Mouse (Mus musculus) cerebellum, adult 11 months (tissue): ENCODE measurements around the gene Lrrc38.

Experiments
- DNase-seq: peaks from one replicate; pipeline ENCODE4 v3.0.0; 2022

Lrrc38 gene

GRCm38 (mm10) chr4:143352301-143352700, 2.7 kb downstream of the Lrrc38 start:
- no peak for DNase-seq

- no peak for DNase-seq
Measured at GRCm38 (mm10) chr4:143361520-143361919, 12.0 kb downstream of the Lrrc38 start.

- no peak for DNase-seq
Measured at GRCm38 (mm10) chr4:143366415-143367041, 17.0 kb downstream of the Lrrc38 start.

- DNase-seq: no peak
Measured at GRCm38 (mm10) chr4:143379480-143379879, 29.9 kb downstream of the Lrrc38 start.

GRCm38 (mm10) chr4:143379931-143380715, 30.6 kb downstream of the Lrrc38 start:
- no peak for DNase-seq

GRCm38 (mm10) chr4:143380716-143381004, 31.1 kb downstream of the Lrrc38 start:
- peak; percentile 18 for DNase-seq

GRCm38 (mm10) chr4:143382163-143382562, 32.6 kb downstream of the Lrrc38 start:
- peak; percentile 17 for DNase-seq

GRCm38 (mm10) chr4:143383646-143384045, 34.1 kb downstream of the Lrrc38 start:
- no peak for DNase-seq

GRCm38 (mm10) chr4:143388955-143389702, 39.6 kb downstream of the Lrrc38 start:
- no peak for DNase-seq

GRCm38 (mm10) chr4:143394181-143394580, 44.6 kb downstream of the Lrrc38 start, which contains the start of gene Pramel1:
Pramel1 (plus strand) TSS chr4:143394428.
- DNase-seq: no peak

- peak; percentile 20 for DNase-seq
Measured at GRCm38 (mm10) chr4:143411566-143412218, 62.1 kb downstream of the Lrrc38 start.

GRCm38 (mm10) chr4:143412219-143413092, 62.9 kb downstream of the Lrrc38 start, which contains the start of gene Pramef8:
Pramef8 (plus strand) TSS chr4:143412426.
- DNase-seq: peak; percentile 87

GRCm38 (mm10) chr4:143413621-143414020, 64.1 kb downstream of the Lrrc38 start:
- DNase-seq: no peak

GRCm38 (mm10) chr4:143414121-143414520, 64.6 kb downstream of the Lrrc38 start:
- no peak for DNase-seq
